Mouse (Mus musculus) kidney, adult 9 months (tissue): Measurements from ENCODE around the gene Tenm4.

ENCODE experiments used
- DNase-seq: peaks from one replicate; pipeline ENCODE4 v3.0.0; 2022

Tenm4 gene

GRCm38 (mm10) chr7:96484006-96484581 lies 313.0 kb downstream of the Tenm4 start:
- DNase-seq, result peak; percentile 53

GRCm38 (mm10) chr7:96489348-96490076 lies 318.5 kb downstream of the Tenm4 start:
- DNase-seq, result peak; percentile 70

GRCm38 (mm10) chr7:96491896-96492295 lies 320.9 kb downstream of the Tenm4 start:
- peak; percentile 34 for DNase-seq

GRCm38 (mm10) chr7:96492696-96493095 lies 321.6 kb downstream of the Tenm4 start:
- no peak for DNase-seq

- no peak for DNase-seq
Observed at GRCm38 (mm10) chr7:96494057-96494456, 323.0 kb downstream of the Tenm4 start.

GRCm38 (mm10) chr7:96500108-96500507 lies 329.1 kb downstream of the Tenm4 start:
- DNase-seq, result no peak

GRCm38 (mm10) chr7:96500797-96501196 lies 329.8 kb downstream of the Tenm4 start:
- no peak for DNase-seq

- no peak for DNase-seq
Observed at GRCm38 (mm10) chr7:96502321-96502973, 331.4 kb downstream of the Tenm4 start.

- DNase-seq, result no peak
Observed at GRCm38 (mm10) chr7:96505538-96505937, 334.5 kb downstream of the Tenm4 start.

- DNase-seq, result no peak
Observed at GRCm38 (mm10) chr7:96507046-96507445, 336.0 kb downstream of the Tenm4 start.

GRCm38 (mm10) chr7:96510396-96510795 lies 339.4 kb downstream of the Tenm4 start:
- DNase-seq, result no peak

- DNase-seq, result no peak
Observed at GRCm38 (mm10) chr7:96511018-96511609, 340.1 kb downstream of the Tenm4 start.

GRCm38 (mm10) chr7:96511953-96512511 lies 341.0 kb downstream of the Tenm4 start:
- no peak for DNase-seq

GRCm38 (mm10) chr7:96519216-96519615 lies 348.2 kb downstream of the Tenm4 start:
- peak; percentile 49 for DNase-seq

GRCm38 (mm10) chr7:96521956-96522355 lies 350.9 kb downstream of the Tenm4 start:
- DNase-seq, result no peak

- no peak for DNase-seq
Observed at GRCm38 (mm10) chr7:96523673-96524072, 352.6 kb downstream of the Tenm4 start.

GRCm38 (mm10) chr7:96524486-96525205 lies 353.6 kb downstream of the Tenm4 start:
- DNase-seq, result no peak

GRCm38 (mm10) chr7:96525344-96525743 lies 354.3 kb downstream of the Tenm4 start:
- no peak for DNase-seq

GRCm38 (mm10) chr7:96530571-96531426 lies 359.8 kb downstream of the Tenm4 start:
- no peak for DNase-seq

GRCm38 (mm10) chr7:96531954-96532737 lies 361.1 kb downstream of the Tenm4 start:
- no peak for DNase-seq
